Mouse (Mus musculus): ENCODE results near the gene Coq10b.
"Not testable (repeated sequence)": the region's sequence is repeated elsewhere in the genome, so short reads cannot be mapped to it uniquely, and the experiment has no call there.

Gene Coq10b

GRCm38 (mm10) chr1:55052355-55052953, at the start of gene Coq10b:
Gene Coq10b (plus strand): TSS chr1:55052770.
- DNase-seq (ENCODE audit: low spot score) = peak; percentile 99

GRCm38 (mm10) chr1:55008313-55008712, 44.3 kb upstream of the Coq10b start:
- not testable (repeated sequence) for DNase-seq (ENCODE audit: low spot score)

DNA sequence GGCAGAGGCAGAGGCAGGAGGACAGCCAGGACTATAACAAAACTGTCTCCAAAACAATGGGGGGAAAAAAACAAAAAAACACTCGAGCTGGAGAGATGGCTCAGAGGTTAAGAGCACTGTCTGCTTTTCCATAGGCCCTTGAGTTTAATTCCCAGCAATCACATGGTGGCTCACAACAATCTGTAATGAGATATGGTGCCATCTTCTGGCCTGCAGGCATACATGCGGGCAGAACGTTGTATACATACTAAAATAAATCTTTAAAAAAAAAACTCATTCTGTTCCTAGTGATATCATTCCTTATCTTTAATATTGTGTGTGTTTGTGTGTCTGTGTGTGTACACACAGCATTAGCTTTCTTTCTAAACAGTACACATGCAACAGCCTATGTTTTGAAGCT, 40.1 kb upstream of the Coq10b start:
- DNase-seq (ENCODE audit: low spot score) = no peak

DNA sequence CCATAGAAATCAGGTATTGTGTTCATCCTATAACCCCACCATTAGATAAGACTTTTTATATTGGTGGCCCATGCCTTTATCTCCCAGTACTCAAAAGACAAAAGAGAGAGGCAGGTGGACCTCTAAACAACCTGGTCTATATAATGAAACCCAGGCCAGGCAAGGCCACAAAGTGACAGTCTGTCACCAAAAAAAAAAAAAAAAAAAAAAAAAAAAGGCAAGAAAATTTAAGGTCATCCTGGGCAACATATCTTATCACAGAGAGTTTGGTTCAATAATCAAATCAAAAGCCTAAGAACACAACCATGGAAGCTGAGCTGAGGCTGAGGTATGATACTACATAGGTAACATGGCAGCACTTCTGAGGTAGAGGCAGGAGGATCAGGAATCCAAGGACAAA, 30.7 kb upstream of the Coq10b start:
- DNase-seq (ENCODE audit: low spot score) = no peak

GRCm38 (mm10) chr1:55025656-55026430, 26.7 kb upstream of the Coq10b start:
- no peak for DNase-seq (ENCODE audit: low spot score)

DNA sequence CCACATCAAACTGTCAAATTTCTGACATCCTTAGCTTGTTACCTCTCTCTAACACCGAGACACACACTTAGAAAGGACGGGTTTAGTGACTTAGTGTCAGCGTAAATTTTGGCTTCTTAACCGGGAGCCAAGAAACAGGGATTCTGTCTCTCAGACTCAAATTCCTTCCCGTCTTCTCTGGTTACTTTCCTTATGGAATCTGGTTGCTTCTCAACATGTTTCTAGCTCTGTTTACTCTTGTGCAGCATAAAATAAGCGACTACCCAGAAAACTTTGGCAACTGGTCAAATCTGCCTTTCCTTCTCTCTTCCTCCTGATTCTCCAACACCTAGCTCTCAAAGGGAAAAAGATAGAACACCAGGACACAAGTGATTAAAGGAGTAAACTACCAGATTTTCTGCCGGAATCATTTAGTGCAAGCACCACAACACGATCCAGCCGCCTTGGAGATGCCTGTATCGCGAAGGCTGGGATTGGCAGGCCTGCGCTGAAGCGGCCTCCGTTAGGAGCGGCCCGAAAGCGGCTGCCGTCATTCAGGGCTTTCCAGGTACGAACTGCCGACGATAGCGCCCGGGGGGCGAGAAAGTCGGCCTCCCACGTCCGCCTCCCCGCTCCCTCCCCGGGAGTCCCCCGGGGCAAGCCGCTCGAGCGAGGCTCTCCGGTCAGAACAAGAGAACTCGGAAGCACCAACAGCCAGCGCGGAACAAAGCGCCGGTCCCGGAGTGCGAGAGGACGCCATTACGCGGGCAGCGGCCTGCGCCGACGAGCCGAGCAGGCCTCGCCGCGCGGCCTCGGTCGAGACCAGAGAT, 25.9 kb upstream of the Coq10b start:
- no peak for DNase-seq (ENCODE audit: low spot score)

- DNase-seq (ENCODE audit: low spot score) = peak; percentile 85
Measured at GRCm38 (mm10) chr1:55027253-55027801, 25.2 kb upstream of the Coq10b start, which contains the start of gene Sf3b1. Gene Sf3b1 (minus strand): TSS chr1:55027481.

- DNase-seq (ENCODE audit: low spot score) = no peak
Measured at GRCm38 (mm10) chr1:55027966-55028365, 24.6 kb upstream of the Coq10b start.

DNA sequence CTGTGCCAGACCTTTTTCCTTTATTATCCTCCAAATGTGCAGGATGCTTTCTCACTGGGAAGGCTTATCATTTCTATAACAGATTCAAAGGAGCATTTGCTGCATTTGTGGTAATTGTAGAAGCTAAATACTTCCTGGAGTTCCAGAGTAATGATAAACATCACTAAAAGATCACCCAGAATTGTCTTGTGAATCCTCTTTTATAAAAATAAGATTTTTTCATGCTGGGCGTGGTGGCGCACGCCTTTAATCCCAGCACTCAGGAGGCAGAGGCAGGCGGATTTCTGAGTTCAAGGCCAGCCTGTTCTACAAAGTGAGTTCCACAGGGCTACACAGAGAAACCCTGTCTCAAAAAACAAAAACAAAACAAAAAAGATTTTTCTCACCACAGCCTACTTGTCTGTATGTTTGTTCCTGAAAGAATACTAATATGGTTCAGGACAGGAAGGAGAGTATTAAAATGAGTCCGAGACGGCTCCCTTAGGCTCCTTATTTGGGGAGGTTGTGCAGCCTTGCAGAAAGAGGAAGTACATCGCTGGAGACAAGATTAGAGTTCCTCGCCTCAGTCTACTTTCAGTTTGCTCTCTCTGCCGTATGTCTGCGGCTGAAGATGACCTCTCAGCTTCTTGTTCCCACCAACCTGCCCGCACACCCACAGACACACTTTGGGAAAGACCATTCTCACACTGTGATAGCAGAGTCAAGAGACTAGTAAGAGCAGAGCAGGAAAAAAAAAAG, 23.9 kb upstream of the Coq10b start:
- no peak for DNase-seq (ENCODE audit: low spot score)

- DNase-seq (ENCODE audit: low spot score) = no peak
Measured at GRCm38 (mm10) chr1:55029446-55029845, 23.1 kb upstream of the Coq10b start.

DNA sequence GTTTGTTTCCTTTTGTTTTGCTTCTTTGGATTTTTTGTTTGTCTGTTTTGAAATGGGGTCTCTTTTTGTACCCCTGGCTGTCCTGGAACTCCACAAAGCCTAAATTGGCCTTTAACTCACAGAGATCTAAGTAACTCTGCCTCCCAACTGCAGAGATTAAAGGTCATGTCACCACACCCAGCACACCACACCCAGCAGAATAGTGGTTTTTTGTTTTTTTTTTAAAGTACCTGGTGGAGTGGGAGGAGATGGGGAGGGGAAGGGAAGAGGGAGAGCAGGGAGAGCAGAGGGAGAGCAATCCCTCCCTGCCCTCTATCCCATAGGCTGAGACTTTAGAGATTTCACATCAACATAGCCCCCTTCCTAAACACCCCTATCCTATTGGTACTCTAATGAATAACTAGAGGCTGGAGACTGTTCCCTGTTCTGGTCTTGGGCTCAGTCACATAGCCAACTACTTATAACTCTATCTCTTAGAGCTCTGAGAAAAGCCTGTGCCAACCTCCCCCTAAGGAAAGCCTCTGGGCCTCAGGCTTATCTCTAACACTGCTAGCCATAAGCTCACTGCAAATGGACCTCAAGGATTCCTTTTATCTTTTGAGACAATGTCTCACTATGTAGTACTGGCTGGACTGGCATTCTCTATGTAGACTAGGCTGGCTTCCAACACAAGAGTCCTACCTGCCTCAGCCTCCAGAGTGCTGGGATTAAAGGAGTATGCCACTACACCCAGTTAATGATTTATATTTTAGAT, 21.4 kb upstream of the Coq10b start:
- DNase-seq (ENCODE audit: low spot score) = no peak

- DNase-seq (ENCODE audit: low spot score) = no peak
Measured at GRCm38 (mm10) chr1:55039944-55040343, 12.6 kb upstream of the Coq10b start.

GRCm38 (mm10) chr1:55041691-55042090, 10.9 kb upstream of the Coq10b start:
- no peak for DNase-seq (ENCODE audit: low spot score)

DNA sequence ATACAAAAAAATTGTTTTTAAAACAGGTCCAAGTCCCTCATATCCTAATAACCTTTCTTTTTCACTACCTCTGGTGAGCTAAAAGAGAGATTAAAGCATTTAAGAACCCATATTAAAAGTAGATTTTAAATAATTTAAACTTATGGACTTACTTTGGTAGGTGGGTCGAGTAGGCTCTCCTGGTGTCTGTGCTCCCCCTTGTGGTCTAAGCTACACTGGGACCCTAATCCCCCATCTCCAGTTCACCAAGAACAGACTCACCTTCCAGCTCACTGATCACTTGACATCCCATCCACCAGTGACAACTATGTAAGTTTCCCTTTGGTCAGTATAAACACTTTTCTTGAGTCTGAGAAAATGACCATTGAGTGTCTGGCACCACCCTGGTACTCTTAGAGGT, 10.3 kb upstream of the Coq10b start:
- DNase-seq (ENCODE audit: low spot score) = no peak

GRCm38 (mm10) chr1:55043164-55043563, 9.4 kb upstream of the Coq10b start:
- DNase-seq (ENCODE audit: low spot score) = no peak

DNA sequence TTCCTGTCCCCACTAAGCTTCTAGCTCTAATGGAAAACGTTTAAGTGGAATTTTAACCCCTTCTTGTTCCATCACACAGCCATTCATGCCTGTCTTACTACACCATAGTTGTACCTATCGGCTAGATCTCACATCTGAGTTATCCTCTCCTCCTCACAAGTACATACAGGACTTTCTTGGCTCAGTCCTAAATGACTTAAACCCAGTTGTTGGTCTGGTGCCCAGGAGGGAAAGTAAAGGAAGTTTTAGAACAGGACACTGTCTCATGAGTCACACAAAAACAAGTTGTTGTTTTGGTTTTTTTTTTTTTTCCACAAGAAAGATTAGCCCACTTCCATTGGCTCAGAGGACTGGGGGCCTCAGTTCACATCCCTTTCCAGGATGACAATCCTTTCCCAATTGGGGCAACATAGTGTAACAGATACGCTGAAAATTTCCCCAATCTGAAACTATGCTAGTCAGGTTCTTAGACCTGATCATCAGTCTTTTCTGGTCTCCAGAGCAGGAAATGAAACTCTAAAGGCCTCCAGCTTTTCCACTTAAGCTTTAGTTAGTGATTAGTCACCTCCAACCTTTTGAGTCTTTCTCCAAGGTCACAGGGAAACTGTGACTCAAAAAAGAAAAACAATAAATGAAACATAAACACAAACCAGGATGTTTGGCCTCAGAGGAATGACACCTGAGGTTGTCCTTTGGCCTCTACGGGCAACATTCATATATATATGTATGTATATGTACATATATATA, 3.6 kb upstream of the Coq10b start:
- DNase-seq (ENCODE audit: low spot score) = no peak

GRCm38 (mm10) chr1:55051671-55052070, 899 bp upstream of the Coq10b start:
- no peak for DNase-seq (ENCODE audit: low spot score)

GRCm38 (mm10) chr1:55053005-55053404, 435 bp downstream of the Coq10b start:
- DNase-seq (ENCODE audit: low spot score) = peak; percentile 52

GRCm38 (mm10) chr1:55053596-55053995, 1.0 kb downstream of the Coq10b start:
- no peak for DNase-seq (ENCODE audit: low spot score)
